Mouse (Mus musculus) MEL (cell line): ENCODE measurements around the gene Med7. TPM values are rescaled to one million over a fixed set of nuclear protein-coding genes. Genes with fewer than 3 reads are reported as not detected.
A peak's percentile ranks its signal among the peaks of the same experiment; 100 is the strongest.

ENCODE experiments used
- DNase-seq: peaks from one replicate; pipeline ENCODE4 v3.0.0; 2011; ENCODE audit warnings: low read depth, low spot score
- H3K27ac ChIP-seq: 2 replicates; pipeline ENCODE4 v1.5.1; 2012; ENCODE audit warnings: low read depth, mild to moderate bottlenecking, control low read depth, low read length, moderate library complexity; ENCODE audit not compliant: control insufficient read depth
- H3K27me3 ChIP-seq, 2 experiments: fragments of 150-350 bp in 1 of 2; sonication (generic) in 1 of 2; 2 replicates each; pipeline ENCODE4 v1.6.1; 2012; ENCODE audit warnings: low read length in 2 of 2, mild to moderate bottlenecking in 2 of 2, improper control_type of control experiment in 1 of 2, moderate library complexity in 1 of 2; ENCODE audit not compliant: insufficient read depth in 2 of 2, control insufficient read depth in 1 of 2
- H3K36me3 ChIP-seq, 2 experiments: 2 replicates each; pipeline ENCODE4 v1.6.1; 2012 to 2014; ENCODE audit warnings: low read length in 2 of 2, improper control_type of control experiment in 1 of 2, inconsistent platforms in 1 of 2, mild to moderate bottlenecking in 1 of 2; ENCODE audit not compliant: insufficient read depth in 2 of 2, control insufficient read depth in 1 of 2
- H3K4me1 ChIP-seq, 2 experiments: fragments of 150-350 bp in 1 of 2; sonication (generic) in 1 of 2; 2 replicates each; pipeline ENCODE4 v1.6.1; 2012; ENCODE audit warnings: low read length in 2 of 2, improper control_type of control experiment in 1 of 2, mild to moderate bottlenecking in 1 of 2; ENCODE audit not compliant: insufficient read depth in 2 of 2, control insufficient read depth in 1 of 2
- H3K4me3 ChIP-seq, 2 experiments: fragments of 150-350 bp in 1 of 2; sonication (generic) in 1 of 2; 2 replicates each; pipeline ENCODE4 v1.5.1; 2012; ENCODE audit warnings: low read depth in 2 of 2, low read length in 2 of 2, mild to moderate bottlenecking in 2 of 2, moderate library complexity in 2 of 2, control low read depth in 1 of 2, improper control_type of control experiment in 1 of 2; ENCODE audit not compliant: control insufficient read depth in 1 of 2, insufficient read depth in 1 of 2
- H3K79me2 ChIP-seq: 2 replicates; pipeline ENCODE4 v1.6.1; 2012; ENCODE audit warnings: mild to moderate bottlenecking, low read length, moderate library complexity; ENCODE audit not compliant: control insufficient read depth, poor library complexity, insufficient read depth
- H3K9ac ChIP-seq: 2 replicates; pipeline ENCODE4 v1.6.1; 2012; ENCODE audit warnings: low read depth, mild to moderate bottlenecking, control low read depth, low read length, moderate library complexity; ENCODE audit not compliant: control insufficient read depth, poor library complexity, severe bottlenecking
- H3K9me3 ChIP-seq: fragments of 150-350 bp; sonication (generic); replicated peaks from 2 replicates; pipeline ENCODE4 v1.6.1; 2012; ENCODE audit warnings: mild to moderate bottlenecking, low read length, improper control_type of control experiment, moderate library complexity; ENCODE audit not compliant: insufficient read depth
- BHLHE40 ChIP-seq: IDR thresholded peaks from 2 replicates; pipeline ENCODE4 v1.6.1; 2012; ENCODE audit warnings: low read depth, mild to moderate bottlenecking, inconsistent platforms, low read length, improper control_type of control experiment, borderline replicate concordance
- E2F4 ChIP-seq: IDR thresholded peaks from 2 replicates; pipeline ENCODE4 v1.6.1; 2011; ENCODE audit warnings: low read depth, low read length, improper control_type of control experiment, borderline replicate concordance
- EP300 ChIP-seq, 2 experiments: IDR thresholded peaks; 2 replicates each; pipeline ENCODE4 v1.6.1; 2011; ENCODE audit warnings: improper control_type of control experiment in 2 of 2, low read length in 2 of 2, low read depth in 1 of 2, mild to moderate bottlenecking in 1 of 2
- ETS1 ChIP-seq: IDR thresholded peaks from 2 replicates; pipeline ENCODE4 v1.6.1; 2012; ENCODE audit warnings: low read depth, mild to moderate bottlenecking, inconsistent platforms, low read length, improper control_type of control experiment, moderate library complexity
- GABPA ChIP-seq: IDR thresholded peaks from 2 replicates; pipeline ENCODE4 v1.6.1; 2012; ENCODE audit warnings: low read depth, mild to moderate bottlenecking, inconsistent platforms, low read length, improper control_type of control experiment, moderate library complexity
- GATA1 ChIP-seq: IDR thresholded peaks from 2 replicates; pipeline ENCODE4 v1.6.1; 2011; ENCODE audit warnings: low read depth, low read length, improper control_type of control experiment
- HCFC1 ChIP-seq: IDR thresholded peaks from 2 replicates; pipeline ENCODE4 v1.6.1; 2012; ENCODE audit warnings: low read depth, mild to moderate bottlenecking, inconsistent platforms, low read length, improper control_type of control experiment, moderate library complexity
- JUND ChIP-seq: IDR thresholded peaks from 2 replicates; pipeline ENCODE4 v1.6.1; 2011; ENCODE audit warnings: low read depth, mild to moderate bottlenecking, improper control_type of control experiment, low read length
- KAT2A ChIP-seq: conservative IDR thresholded peaks from 2 replicates; pipeline ENCODE4 v1.6.1; 2012; ENCODE audit warnings: low read depth, low read length, improper control_type of control experiment, inconsistent platforms
- MAFK ChIP-seq: IDR thresholded peaks from 2 replicates; pipeline ENCODE4 v1.6.1; 2011; ENCODE audit warnings: low read depth, mild to moderate bottlenecking, low read length, improper control_type of control experiment, borderline replicate concordance
- MAX ChIP-seq: IDR thresholded peaks from 2 replicates; pipeline ENCODE4 v1.6.1; 2011; ENCODE audit warnings: low read length, improper control_type of control experiment
- MAZ ChIP-seq: IDR thresholded peaks from 2 replicates; pipeline ENCODE4 v1.6.1; 2012; ENCODE audit warnings: low read depth, mild to moderate bottlenecking, inconsistent platforms, low read length, improper control_type of control experiment
- MXI1 ChIP-seq: IDR thresholded peaks from 2 replicates; pipeline ENCODE4 v1.6.1; 2011; ENCODE audit warnings: mild to moderate bottlenecking, low read depth, low read length, improper control_type of control experiment
- MYB ChIP-seq: IDR thresholded peaks from 2 replicates; pipeline ENCODE4 v1.6.1; 2011; ENCODE audit warnings: mild to moderate bottlenecking, low read depth, low read length, improper control_type of control experiment
- MYC ChIP-seq: IDR thresholded peaks from 2 replicates; pipeline ENCODE4 v1.6.1; 2011; ENCODE audit warnings: low read depth, mild to moderate bottlenecking, low read length, improper control_type of control experiment, moderate library complexity
- NELFE ChIP-seq: IDR thresholded peaks from 2 replicates; pipeline ENCODE4 v1.6.1; 2011; ENCODE audit warnings: low read depth, low read length, improper control_type of control experiment
- POLR2AphosphoS2 ChIP-seq: IDR thresholded peaks from 2 replicates; pipeline ENCODE4 v1.6.1; 2011; ENCODE audit warnings: low read length, improper control_type of control experiment
- RAD21 ChIP-seq: IDR thresholded peaks from 2 replicates; pipeline ENCODE4 v1.6.1; 2011; ENCODE audit warnings: mild to moderate bottlenecking, low read depth, low read length, improper control_type of control experiment
- RCOR1 ChIP-seq: IDR thresholded peaks from 2 replicates; pipeline ENCODE4 v1.6.1; 2012; ENCODE audit warnings: low read depth, mild to moderate bottlenecking, inconsistent platforms, low read length, improper control_type of control experiment
- SIN3A ChIP-seq: IDR thresholded peaks from 2 replicates; pipeline ENCODE4 v1.6.1; 2012; ENCODE audit warnings: low read length, improper control_type of control experiment, inconsistent platforms
- TBP ChIP-seq: IDR thresholded peaks from 2 replicates; pipeline ENCODE4 v1.8.0; 2011; ENCODE audit warnings: low read depth, low read length, improper control_type of control experiment
- TCF12 ChIP-seq: IDR thresholded peaks from 2 replicates; pipeline ENCODE4 v1.6.1; 2014; ENCODE audit warnings: low read depth, mild to moderate bottlenecking, inconsistent platforms, low read length, improper control_type of control experiment, moderate library complexity
- UBTF ChIP-seq: IDR thresholded peaks from 2 replicates; pipeline ENCODE4 v1.6.1; 2012; ENCODE audit warnings: low read depth, mild to moderate bottlenecking, inconsistent platforms, low read length, improper control_type of control experiment, moderate library complexity, borderline replicate concordance; ENCODE audit not compliant: insufficient read depth
- USF1 ChIP-seq: IDR thresholded peaks from 2 replicates; pipeline ENCODE4 v1.6.1; 2014; ENCODE audit warnings: low read depth, mild to moderate bottlenecking, inconsistent platforms, low read length, improper control_type of control experiment, moderate library complexity
- USF2 ChIP-seq, 2 experiments: IDR thresholded peaks; 2 replicates each; pipeline ENCODE4 v1.6.1; 2011 to 2012; ENCODE audit warnings: improper control_type of control experiment in 2 of 2, low read length in 2 of 2, borderline replicate concordance in 1 of 2, inconsistent platforms in 1 of 2, low read depth in 1 of 2, mild to moderate bottlenecking in 1 of 2; ENCODE audit not compliant: insufficient read depth in 1 of 2
- ZC3H11A ChIP-seq: IDR thresholded peaks from 2 replicates; pipeline ENCODE4 v1.6.1; 2012; ENCODE audit warnings: low read depth, mild to moderate bottlenecking, inconsistent platforms, low read length, improper control_type of control experiment
- ZMIZ1 ChIP-seq: IDR thresholded peaks from 2 replicates; pipeline ENCODE4 v1.6.1; 2012; ENCODE audit warnings: low read depth, mild to moderate bottlenecking, inconsistent platforms, low read length, improper control_type of control experiment, moderate library complexity
- ZNF384 ChIP-seq: IDR thresholded peaks from 2 replicates; pipeline ENCODE4 v1.6.1; 2012; ENCODE audit warnings: low read depth, mild to moderate bottlenecking, inconsistent platforms, low read length, improper control_type of control experiment
- polyA plus RNA-seq, 2 experiments: library from polyadenylated mRNA; stranded (reverse) in 1 of 2; unstranded in 1 of 2; fragments of >175 nt in 1 of 2; fragments of >200 nt in 1 of 2; gene quantifications; 2 replicates each; pipeline versions ENCODE4 v1.2.1 to v1.2.4; 2012; ENCODE audit warnings: low replicate concordance in 2 of 2, low read depth in 1 of 2; ENCODE audit not compliant: insufficient read length in 2 of 2, insufficient read depth in 1 of 2, missing spikeins in 1 of 2
- total RNA-seq: library from RNA; depleted of rRNA; stranded (reverse); fragments of 300-350 nt; gene quantifications from 2 replicates; pipeline ENCODE4 v1.2.3, GENCODE M21; 2012

Gene Med7
- total and polyA plus RNA-seq, 3 experiments, result 56.5 to 57.8 TPM; not detected in 1

DNA sequence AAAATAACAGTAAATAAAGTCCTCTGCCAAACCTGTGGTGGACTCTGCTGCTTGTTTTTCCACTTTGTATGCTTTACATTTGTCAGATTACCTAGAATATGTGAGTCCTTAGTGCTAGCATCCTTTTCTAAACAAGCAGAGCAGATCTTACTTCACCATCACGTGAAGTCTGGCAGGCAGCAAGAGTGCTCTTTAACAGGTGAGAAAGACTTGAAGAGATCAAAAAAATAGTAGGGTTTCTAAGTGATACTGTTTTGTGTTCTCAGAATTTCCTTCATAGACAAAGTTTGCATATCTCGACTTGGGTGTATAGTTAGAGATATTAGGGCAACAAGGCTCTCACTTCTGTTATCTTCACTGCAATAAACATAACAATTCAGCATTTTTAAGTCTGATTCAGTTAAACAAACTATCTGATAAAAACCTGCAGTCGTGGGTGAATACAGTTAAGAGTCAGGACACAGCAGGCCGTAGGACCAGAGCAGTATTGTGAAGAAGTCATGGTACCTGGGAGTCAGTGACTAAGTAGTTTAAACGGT, 2.3 kb downstream of the Med7 start:
- Histone ChIP-seq H3K9me3 (no peaks in the 10 kb centered on the region), H3K9ac (peak overlapping the region; percentile 99), H3K27ac (peak overlapping the region; percentile 88), H3K79me2 (peaks cover 35% of the 10 kb centered on the region), H3K36me3 (peaks cover 16 to 70% of the 10 kb centered on the region in 2 experiments), H3K27me3 (no peaks in the 10 kb centered on the region), H3K4me1 (peaks cover 45 to 60% of the 10 kb centered on the region in 2 experiments), H3K4me3 (peak overlapping the region; percentile 14 to 65; a peak in 3 of 4 replicates)
- DNase-seq, result peak; percentile 69
- TF ChIP-seq EP300 (IDR thresholded peaks at IDR 0.05; ENCODE audit: low read depth in 1 of 2, low read length in 2 of 2) (peak; percentile 83 to 94), POLR2AphosphoS2 (peak; percentile 19; the same call in 1 of the 2 replicates), JUND (no peak), ZNF384 (peak; percentile 84), MYC (no peak), UBTF (no peak), RCOR1 (0 out of 2 replicates have a peak, but pooled peaks have one; percentile 62), BHLHE40 (peak; percentile 88; the same call in 1 of the 2 replicates), NELFE (no peak), ETS1 (peak; percentile 92), TCF12 (peak; percentile 88), MXI1 (peak; percentile 62), SIN3A (peak; percentile 84), ZC3H11A (no peak), USF1 (peak; percentile 67), KAT2A (no peak; the same call in 1 of the 2 replicates), GATA1 (peak; percentile 92)

DNA sequence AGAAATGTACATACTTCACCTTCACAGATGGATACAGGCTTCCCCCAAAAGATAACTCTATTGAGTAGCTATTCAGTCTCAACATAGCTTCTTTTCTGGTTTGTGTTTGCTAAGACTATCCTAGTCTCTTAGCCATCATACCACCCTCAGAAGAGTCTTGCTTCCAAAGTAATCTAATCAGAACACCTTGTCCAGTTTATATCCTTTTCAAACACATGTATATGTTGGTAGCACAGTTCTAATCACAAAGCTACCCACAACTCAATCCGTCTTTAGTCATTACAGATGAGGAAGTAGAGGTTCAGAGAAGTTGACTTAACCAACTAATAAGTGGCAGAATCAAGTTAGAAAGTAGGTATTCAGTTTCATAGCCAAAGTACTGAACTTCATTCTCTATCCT, 5.0 kb downstream of the Med7 start:
- H3K9me3 ChIP-seq, result no peaks in the 10 kb centered on the region
- no peak overlapping the region; the same call in 1 of the 2 replicates for H3K27ac ChIP-seq
- peaks cover 35% of the 10 kb centered on the region for H3K79me2 ChIP-seq
- H3K27me3 ChIP-seq, result no peaks in the 10 kb centered on the region
- H3K9ac ChIP-seq, result no peak overlapping the region
- no peak overlapping the region for H3K4me3 ChIP-seq
- peaks cover 16 to 63% of the 10 kb centered on the region in 2 experiments for H3K36me3 ChIP-seq
- H3K4me1 ChIP-seq, result peaks cover 37 to 59% of the 10 kb centered on the region in 2 experiments
- peak; percentile 94 for DNase-seq
- TF ChIP-seq JUND, result 0 out of 2 replicates have a peak, but pooled peaks have one; percentile 21
- TF ChIP-seq TCF12, result peak; percentile 98
- TF ChIP-seq ETS1, result peak; percentile 92
- 0 out of 2 replicates have a peak, but pooled peaks have one; percentile 13 for TF ChIP-seq HCFC1
- no peak for TF ChIP-seq USF2 (IDR thresholded peaks at IDR 0.05; ENCODE audit: borderline replicate concordance in 1 of 2, insufficient read depth in 1 of 2, low read depth in 1 of 2, low read length in 2 of 2)
- no peak for TF ChIP-seq MAZ
- TF ChIP-seq KAT2A, result no peak
- TF ChIP-seq RAD21, result no peak
- no peak for TF ChIP-seq E2F4
- peak; percentile 91; the same call in 1 of the 2 replicates for TF ChIP-seq POLR2AphosphoS2
- no peak for TF ChIP-seq GABPA
- peak; percentile 87 for TF ChIP-seq SIN3A
- peak; percentile 62; the same call in 1 of the 2 replicates for TF ChIP-seq ZMIZ1
- TF ChIP-seq MAFK, result no peak
- TF ChIP-seq MYB, result peak; percentile 9; the same call in 1 of the 2 replicates
- TF ChIP-seq MYC, result peak; percentile 77; the same call in 1 of the 2 replicates
- no peak for TF ChIP-seq MAX
- no peak for TF ChIP-seq BHLHE40
- peak; percentile 53; the same call in 1 of the 2 replicates for TF ChIP-seq TBP
- TF ChIP-seq UBTF, result no peak
- no peak for TF ChIP-seq ZC3H11A
- TF ChIP-seq RCOR1, result peak; percentile 97
